Mouse (Mus musculus): ENCODE results near the gene Pitpnc1. TPM values are rescaled to one million over a fixed set of nuclear protein-coding genes. Genes with fewer than 3 reads are reported as not detected.
A peak's percentile ranks its signal among the peaks of the same experiment; 100 is the strongest.

The Pitpnc1 gene
- total and polyA plus RNA-seq, 3 experiments = 2.4 to 5.4 (median 3.6) TPM

GRCm38 (mm10) chr11:107223169-107223561 lies 247.3 kb downstream of the Pitpnc1 start:
- Histone ChIP-seq H3K36me3 (replicated peaks in 1 of 2; ENCODE audit: control insufficient read depth in 1 of 2, insufficient read depth in 1 of 2, low read length in 1 of 2) (peaks cover 0 to 2% of the 10 kb centered on the region in 2 experiments), H3K4me1 (ENCODE audit: control insufficient read depth in 1 of 2, insufficient read depth in 2 of 2) (no peaks in the 10 kb centered on the region; a peak in 1 of 4 replicates), H3K9ac (ENCODE audit: insufficient read depth, low read depth) (no peak overlapping the region), H3K27me3 (replicated peaks) (no peaks in the 10 kb centered on the region), H3K9me3 (replicated peaks; ENCODE audit: low read length) (peaks cover 5% of the 10 kb centered on the region), H3K79me2 (replicated peaks; ENCODE audit: control insufficient read depth, extremely low read depth, insufficient read depth, poor library complexity, severe bottlenecking) (no peaks in the 10 kb centered on the region), H3K27ac (ENCODE audit: insufficient read depth, low read depth) (no peak overlapping the region), H3K4me3 (replicated peaks in 1 of 3; ENCODE audit: low read depth in 2 of 3, low read length in 2 of 3, poor library complexity in 1 of 3) (no peak overlapping the region), H3K4me2 (ENCODE audit: insufficient read depth, low read depth, poor library complexity, severe bottlenecking) (no peak overlapping the region)
- dilution Hi-C loops (cut with MboI; ENCODE audit: extremely low pct_ligation_motif_present, extremely low pct_unique_long_range_greater_than_20kb, low sequenced_read_pairs) (no loop called here), in situ Hi-C loops (cut with MboI; ENCODE audit: low pct_ligation_motif_present, low pct_unique_long_range_greater_than_20kb, low sequenced_read_pairs) (no loop called here)
- TF ChIP-seq TBP (conservative IDR thresholded peaks at IDR 0.05; ENCODE audit: low read depth, low read length) (no peak), MAZ (IDR thresholded peaks at IDR 0.05; ENCODE audit: low read depth, low read length) (no peak), CTCF (conservative IDR thresholded peaks at IDR 0.05 in 1 of 2, IDR thresholded peaks at IDR 0.05 in 1 of 2; ENCODE audit: low read depth in 2 of 2, low read length in 2 of 2) (peak in 1 of 2 experiments; percentile 37; a peak in 2 of 4 replicates), SMC3 (IDR thresholded peaks at IDR 0.05; ENCODE audit: low read depth, low read length) (peak; percentile 12; the same call in 1 of the 2 replicates), MEF2A (IDR thresholded peaks at IDR 0.05; ENCODE audit: borderline replicate concordance, low read depth, low read length) (no peak)
- DNase-seq (ENCODE audit: extremely low read depth) = no peak

- TF ChIP-seq ZMIZ1 (IDR thresholded peaks at IDR 0.05; ENCODE audit: low read depth, low read length) = no peak
- Histone ChIP-seq H3K9me3 (replicated peaks; ENCODE audit: low read length) (peaks cover under 1% of the 10 kb centered on the region), H3K4me2 (ENCODE audit: insufficient read depth, low read depth, poor library complexity, severe bottlenecking) (no peak overlapping the region), H3K36me3 (replicated peaks in 1 of 2; ENCODE audit: control insufficient read depth in 1 of 2, insufficient read depth in 1 of 2, low read length in 1 of 2) (peaks cover 0 to under 1% of the 10 kb centered on the region in 2 experiments), H3K9ac (ENCODE audit: insufficient read depth, low read depth) (no peak overlapping the region), H3K4me3 (replicated peaks in 1 of 3; ENCODE audit: low read depth in 2 of 3, low read length in 2 of 3, poor library complexity in 1 of 3) (no peak overlapping the region), H3K79me2 (replicated peaks; ENCODE audit: control insufficient read depth, extremely low read depth, insufficient read depth, poor library complexity, severe bottlenecking) (no peaks in the 10 kb centered on the region), H3K4me1 (ENCODE audit: control insufficient read depth in 1 of 2, insufficient read depth in 2 of 2) (no peaks in the 10 kb centered on the region; a peak in 1 of 4 replicates), H3K27me3 (replicated peaks) (no peaks in the 10 kb centered on the region), H3K27ac (ENCODE audit: insufficient read depth, low read depth) (no peak overlapping the region)
- in situ Hi-C loops (cut with MboI; ENCODE audit: low pct_ligation_motif_present, low pct_unique_long_range_greater_than_20kb, low sequenced_read_pairs) = no loop called here
- dilution Hi-C loops (cut with MboI; ENCODE audit: extremely low pct_ligation_motif_present, extremely low pct_unique_long_range_greater_than_20kb, low sequenced_read_pairs) = no loop called here
- no peak for DNase-seq (ENCODE audit: extremely low read depth)
Observed at GRCm38 (mm10) chr11:107222531-107223168, 247.8 kb downstream of the Pitpnc1 start.

- no peak overlapping the region for H3K9ac ChIP-seq (ENCODE audit: insufficient read depth, low read depth)
- dilution Hi-C loops (cut with MboI; ENCODE audit: extremely low pct_ligation_motif_present, extremely low pct_unique_long_range_greater_than_20kb, low sequenced_read_pairs) = no loop called here
- no peak overlapping the region for H3K27ac ChIP-seq (ENCODE audit: insufficient read depth, low read depth)
- TF ChIP-seq HCFC1 (IDR thresholded peaks at IDR 0.05; ENCODE audit: low read depth, low read length) (no peak), CHD1 (IDR thresholded peaks at IDR 0.05; ENCODE audit: low read depth, low read length) (no peak), CTCF (conservative IDR thresholded peaks at IDR 0.05 in 1 of 2, IDR thresholded peaks at IDR 0.05 in 1 of 2; ENCODE audit: low read depth in 2 of 2, low read length in 2 of 2) (no peak), ZNF384 (IDR thresholded peaks at IDR 0.05; ENCODE audit: low read depth, low read length) (no peak), POLR2A (IDR thresholded peaks at IDR 0.05; ENCODE audit: low read depth, low read length) (no peak), CHD2 (IDR thresholded peaks at IDR 0.05; ENCODE audit: low read length) (no peak), RCOR1 (conservative IDR thresholded peaks at IDR 0.05; ENCODE audit: low read depth, low read length) (no peak), ELF1 (IDR thresholded peaks at IDR 0.05; ENCODE audit: low read depth, low read length) (no peak), GABPA (IDR thresholded peaks at IDR 0.05; ENCODE audit: insufficient replicate concordance, low read depth, low read length) (no peak)
- no peaks in the 10 kb centered on the region for H3K36me3 ChIP-seq (replicated peaks in 1 of 2; ENCODE audit: control insufficient read depth in 1 of 2, insufficient read depth in 1 of 2, low read length in 1 of 2)
- in situ Hi-C loops (cut with MboI; ENCODE audit: low pct_ligation_motif_present, low pct_unique_long_range_greater_than_20kb, low sequenced_read_pairs) = loop anchor here (5.0 kb wide), 1 partner anchor 257 kb away; the partner anchor contains the start of gene Pitpnc1
- no peaks in the 10 kb centered on the region for H3K27me3 ChIP-seq (replicated peaks)
- no peak for DNase-seq (ENCODE audit: extremely low read depth)
- no peaks in the 10 kb centered on the region for H3K9me3 ChIP-seq (replicated peaks; ENCODE audit: low read length)
- no peak overlapping the region for H3K4me3 ChIP-seq (replicated peaks in 1 of 3; ENCODE audit: low read depth in 2 of 3, low read length in 2 of 3, poor library complexity in 1 of 3)
- no peaks in the 10 kb centered on the region for H3K4me1 ChIP-seq (ENCODE audit: control insufficient read depth in 1 of 2, insufficient read depth in 2 of 2)
- no peaks in the 10 kb centered on the region for H3K79me2 ChIP-seq (replicated peaks; ENCODE audit: control insufficient read depth, extremely low read depth, insufficient read depth, poor library complexity, severe bottlenecking)
- no peak overlapping the region for H3K4me2 ChIP-seq (ENCODE audit: insufficient read depth, low read depth, poor library complexity, severe bottlenecking)
Observed at GRCm38 (mm10) chr11:107215111-107215510, 255.4 kb downstream of the Pitpnc1 start.
